ENCODE assay signal across 8 mouse cellular contexts in genomic region chr15:79322281-79322990, GRCm38 (mm10). TPM values are rescaled to one million over a fixed set of nuclear protein-coding genes. Genes with fewer than 3 reads are reported as not detected.
DNase-seq lines count a peak whose midpoint lies in the region; ATAC-seq lines count a peak whose summit lies in the region.

No protein-coding gene starts in this region.

- H3K9ac ChIP-seq in forebrain, embryonic 13.5 days: no peak overlapping the region
- H3K9ac ChIP-seq in lung, embryonic 16.5 days (ENCODE audit: low read length): peak overlapping the region; percentile 12
- H3K9ac ChIP-seq in forebrain, embryonic 15.5 days (replicated peaks): no peak overlapping the region

- H3K4me2 ChIP-seq in forebrain, embryonic 13.5 days: no peak overlapping the region
- no peak overlapping the region for H3K4me2 ChIP-seq in lung, embryonic 16.5 days (ENCODE audit: low read depth, low read length)
- H3K4me2 ChIP-seq in forebrain, embryonic 15.5 days (replicated peaks): no peak overlapping the region

- no peaks in the 10 kb centered on the region for H3K27me3 ChIP-seq in forebrain, embryonic 10.5 days (ENCODE audit: poor library complexity, severe bottlenecking)
- H3K27me3 ChIP-seq in forebrain, embryonic 13.5 days: no peaks in the 10 kb centered on the region
- no peaks in the 10 kb centered on the region for H3K27me3 ChIP-seq in lung, embryonic 16.5 days (ENCODE audit: control insufficient read depth, insufficient read depth, low read depth, low read length)
- H3K27me3 ChIP-seq in forebrain, embryonic 15.5 days: no peaks in the 10 kb centered on the region

- H3K27ac ChIP-seq in forebrain, embryonic 10.5 days: 0 out of 2 replicates have a peak overlapping the region, but pooled peaks have one; percentile 35
- H3K27ac ChIP-seq in forebrain, embryonic 13.5 days: no peak overlapping the region
- H3K27ac ChIP-seq in lung, embryonic 16.5 days (ENCODE audit: low read length): peak overlapping the region; percentile 65
- H3K27ac ChIP-seq in forebrain, embryonic 15.5 days (replicated peaks): no peak overlapping the region

- peaks cover 3% of the 10 kb centered on the region; the same call in 1 of the 2 replicates for H3K36me3 ChIP-seq in forebrain, embryonic 10.5 days (replicated peaks)
- H3K36me3 ChIP-seq in forebrain, embryonic 13.5 days (ENCODE audit: poor library complexity, severe bottlenecking): peaks cover 3% of the 10 kb centered on the region; the same call in 1 of the 2 replicates
- no peaks in the 10 kb centered on the region for H3K36me3 ChIP-seq in lung, embryonic 16.5 days (ENCODE audit: control insufficient read depth, insufficient read depth, low read length)
- no peaks in the 10 kb centered on the region for H3K36me3 ChIP-seq in forebrain, embryonic 15.5 days

- DNase-seq in forebrain, embryonic 10.5 days (ENCODE audit: extremely low spot score, low spot score): no peak
- DNase-seq in urinary bladder, postnatal 14 days (ENCODE audit: low spot score): peak; percentile 54
- no peak for DNase-seq in urinary bladder, postnatal 10 days (ENCODE audit: low spot score)
- no peak for DNase-seq in layer of hippocampus, adult 9-11 months
- no peak for DNase-seq in frontal cortex, postnatal 14 days (ENCODE audit: low spot score in 2 of 2)

- no peaks in the 10 kb centered on the region for H3K9me3 ChIP-seq in forebrain, embryonic 10.5 days
- H3K9me3 ChIP-seq in forebrain, embryonic 13.5 days (replicated peaks): no peaks in the 10 kb centered on the region
- no peaks in the 10 kb centered on the region for H3K9me3 ChIP-seq in lung, embryonic 16.5 days (ENCODE audit: control insufficient read depth, low read length)
- no peaks in the 10 kb centered on the region for H3K9me3 ChIP-seq in forebrain, embryonic 15.5 days

- H3K4me1 ChIP-seq in forebrain, embryonic 10.5 days: peaks cover 47% of the 10 kb centered on the region
- peaks cover 21% of the 10 kb centered on the region for H3K4me1 ChIP-seq in forebrain, embryonic 13.5 days
- H3K4me1 ChIP-seq in lung, embryonic 16.5 days (replicated peaks; ENCODE audit: control insufficient read depth, insufficient read depth, low read length): peaks cover 50% of the 10 kb centered on the region
- peaks cover 16% of the 10 kb centered on the region for H3K4me1 ChIP-seq in forebrain, embryonic 15.5 days

- no peak for ATAC-seq in forebrain, embryonic 13.5 days
- ATAC-seq in lung, embryonic 16.5 days (ENCODE audit: low read depth): no peak
- ATAC-seq in forebrain, embryonic 15.5 days (replicated peaks): no peak

- 81% methylated on average over 11 of the region's 11 CpGs for WGBS in forebrain, embryonic 10.5 days
- 87% methylated on average over 11 of the region's 11 CpGs for WGBS in forebrain, embryonic 13.5 days
- 42% methylated on average over 11 of the region's 11 CpGs for WGBS in lung, embryonic 16.5 days
- 86% methylated on average over 11 of the region's 11 CpGs for WGBS in forebrain, embryonic 15.5 days

- H3K4me3 ChIP-seq in forebrain, embryonic 10.5 days: no peak overlapping the region
- H3K4me3 ChIP-seq in forebrain, embryonic 13.5 days: no peak overlapping the region
- no peak overlapping the region for H3K4me3 ChIP-seq in lung, embryonic 16.5 days (ENCODE audit: low read length)
- no peak overlapping the region for H3K4me3 ChIP-seq in forebrain, embryonic 15.5 days

RNA-seq across cellular contexts. Expression of gene Pla2g6, which starts 5.8 kb away (rescaled TPM):
- 20.9 and 22.8 TPM in 2 replicates for polyA plus RNA-seq in forebrain, embryonic 10.5 days (2016; fragmentation: Nextera tagmentation; extraction: Ambion mirVana)
- polyA plus RNA-seq in forebrain, embryonic 13.5 days (2015; fragmentation: Nextera tagmentation; extraction: Ambion mirVana): 24.9 and 29.6 TPM in 2 replicates
- polyA plus RNA-seq in lung, embryonic 16.5 days (2015; fragmentation: Nextera tagmentation; extraction: Ambion mirVana): 20.1 and 22.4 TPM in 2 replicates
- polyA plus RNA-seq in forebrain, embryonic 15.5 days (2015; fragmentation: Nextera tagmentation; extraction: Ambion mirVana): 25.8 and 29.5 TPM in 2 replicates

RNA-seq across cellular contexts. Expression of gene Maff, which starts 24.0 kb away (rescaled TPM):
- polyA plus RNA-seq in forebrain, embryonic 10.5 days (2016; fragmentation: Nextera tagmentation; extraction: Ambion mirVana): 1.5 and 1.6 TPM in 2 replicates
- 1.2 and 1.3 TPM in 2 replicates for polyA plus RNA-seq in forebrain, embryonic 13.5 days (2015; fragmentation: Nextera tagmentation; extraction: Ambion mirVana)
- 5.2 and 6.5 TPM in 2 replicates for polyA plus RNA-seq in lung, embryonic 16.5 days (2015; fragmentation: Nextera tagmentation; extraction: Ambion mirVana)
- 0.79 and 0.97 TPM in 2 replicates for polyA plus RNA-seq in forebrain, embryonic 15.5 days (2015; fragmentation: Nextera tagmentation; extraction: Ambion mirVana)

RNA-seq across cellular contexts. Expression of gene Baiap2l2, which starts 37.1 kb away (rescaled TPM):
- polyA plus RNA-seq in forebrain, embryonic 10.5 days (2016; fragmentation: Nextera tagmentation; extraction: Ambion mirVana): 1.6 and 2.2 TPM in 2 replicates
- polyA plus RNA-seq in forebrain, embryonic 13.5 days (2015; fragmentation: Nextera tagmentation; extraction: Ambion mirVana): 0.63 and 2.1 TPM in 2 replicates
- polyA plus RNA-seq in lung, embryonic 16.5 days (2015; fragmentation: Nextera tagmentation; extraction: Ambion mirVana): 4.1 and 6.2 TPM in 2 replicates
- polyA plus RNA-seq in forebrain, embryonic 15.5 days (2015; fragmentation: Nextera tagmentation; extraction: Ambion mirVana): 1.9 and 3.6 TPM in 2 replicates

Comparison
In these comparisons a context has a peak if more than half of its experiments do, and no peak if none do; other contexts are left out.
1. H3K27ac ChIP-seq: peak in forebrain, embryonic 10.5 days (single experiment) and lung, embryonic 16.5 days (single experiment); none in forebrain, embryonic 13.5 days (single experiment) and forebrain, embryonic 15.5 days (single experiment).